Mouse (Mus musculus) adrenal gland, postnatal 10 days (tissue): ENCODE measurements around the gene Spag8. TPM values are rescaled to one million over a fixed set of nuclear protein-coding genes. Genes with fewer than 3 reads are reported as not detected.

Source experiments
- DNase-seq: peaks from one replicate; pipeline ENCODE4 v3.0.0; 2021; ENCODE audit warnings: mixed read lengths
- total RNA-seq, 2 experiments: library from RNA; stranded (reverse); gene quantifications; 2 replicates each; pipeline ENCODE4 v1.2.3; 2021

The Spag8 gene
- total RNA-seq, 2 experiments from 2014 or later, result 0.57 to 0.79 TPM

GRCm38 (mm10) chr4:43652726-43653125 lies 668 bp downstream of the Spag8 start:
- no peak for DNase-seq

DNA sequence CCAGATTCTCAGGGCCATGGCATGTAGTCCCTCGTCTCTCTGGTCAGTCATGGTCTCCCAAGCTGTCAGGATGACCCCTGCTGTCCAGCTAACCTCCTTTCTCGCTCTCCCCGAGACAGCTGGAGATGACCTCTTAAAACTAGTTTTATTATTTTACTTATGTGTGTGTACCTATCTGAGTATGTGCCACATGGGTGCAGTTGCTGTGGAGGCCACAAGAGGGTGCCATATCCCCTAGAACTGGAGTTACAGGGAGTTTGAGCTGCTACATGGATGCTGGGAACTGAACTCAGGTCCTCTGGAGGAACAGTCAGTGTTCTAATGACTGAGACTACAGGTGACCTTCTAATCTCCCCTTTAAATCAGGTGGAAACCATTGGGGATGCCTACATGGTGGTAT lies 3.6 kb downstream of the Spag8 start:
- no peak for DNase-seq

GRCm38 (mm10) chr4:43640491-43640890 lies 12.9 kb downstream of the Spag8 start:
- DNase-seq, result no peak

DNA sequence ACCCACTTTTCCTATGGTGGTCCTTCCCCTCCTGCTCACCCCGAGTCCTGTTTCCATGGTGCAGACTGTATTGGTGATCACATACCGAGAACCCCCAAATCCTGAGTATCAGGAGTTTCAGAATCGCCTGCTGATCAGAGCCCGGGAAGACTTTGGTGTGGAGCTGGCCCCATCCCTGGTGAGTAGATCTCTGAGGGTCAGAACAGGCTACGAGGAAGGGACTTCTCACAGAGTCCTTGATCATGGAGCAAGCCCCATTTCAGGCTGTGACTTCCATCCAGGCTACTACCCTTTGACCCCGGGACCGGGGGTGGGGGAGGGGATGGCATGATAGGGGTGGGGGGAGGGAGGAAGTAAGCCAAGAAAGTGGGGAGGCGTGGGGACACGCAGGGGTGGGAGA lies 13.3 kb downstream of the Spag8 start:
- peak; percentile 0 for DNase-seq

DNA sequence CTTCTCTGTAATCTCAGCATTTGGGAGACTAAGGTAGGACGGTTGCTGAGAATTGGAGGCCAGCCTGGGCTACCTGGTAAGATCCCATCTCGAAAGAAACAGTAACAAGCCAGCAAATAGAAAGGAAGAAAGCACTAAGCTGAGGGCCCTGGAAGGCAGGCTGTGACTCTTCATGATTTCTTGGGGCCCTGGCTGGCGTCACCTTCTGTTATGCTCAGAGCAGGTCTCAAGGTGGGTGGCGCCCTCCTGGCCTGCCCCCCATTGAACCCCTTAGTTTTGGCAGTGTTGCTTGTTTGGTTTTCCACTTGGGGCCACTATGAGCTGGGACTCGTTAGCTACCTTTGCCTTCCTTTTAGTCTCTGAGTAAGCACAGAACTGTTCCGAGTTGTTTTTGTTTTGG lies 16.6 kb downstream of the Spag8 start:
- no peak for DNase-seq

GRCm38 (mm10) chr4:43634621-43635374 lies 18.6 kb downstream of the Spag8 start:
- DNase-seq, result no peak

DNA sequence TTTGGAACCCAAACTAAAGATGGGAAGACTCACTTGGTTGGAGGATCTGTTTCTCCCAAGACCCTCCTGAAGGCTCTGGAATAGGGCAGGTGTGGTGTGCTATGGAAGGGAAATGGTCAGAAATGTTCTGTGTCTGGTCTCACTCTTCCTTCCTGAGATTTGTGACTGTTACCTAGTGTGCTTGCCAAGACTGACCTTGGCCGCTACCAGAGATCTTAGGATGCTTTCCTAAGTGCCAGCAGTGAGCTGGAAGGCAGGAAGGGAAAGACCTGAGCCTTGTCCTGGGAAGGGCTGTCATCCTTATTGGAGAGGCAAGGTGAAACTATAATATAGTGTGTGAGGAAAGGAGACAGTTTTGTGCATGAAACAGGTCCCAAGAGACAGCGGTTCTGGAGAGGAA lies 19.7 kb downstream of the Spag8 start:
- no peak for DNase-seq

DNA sequence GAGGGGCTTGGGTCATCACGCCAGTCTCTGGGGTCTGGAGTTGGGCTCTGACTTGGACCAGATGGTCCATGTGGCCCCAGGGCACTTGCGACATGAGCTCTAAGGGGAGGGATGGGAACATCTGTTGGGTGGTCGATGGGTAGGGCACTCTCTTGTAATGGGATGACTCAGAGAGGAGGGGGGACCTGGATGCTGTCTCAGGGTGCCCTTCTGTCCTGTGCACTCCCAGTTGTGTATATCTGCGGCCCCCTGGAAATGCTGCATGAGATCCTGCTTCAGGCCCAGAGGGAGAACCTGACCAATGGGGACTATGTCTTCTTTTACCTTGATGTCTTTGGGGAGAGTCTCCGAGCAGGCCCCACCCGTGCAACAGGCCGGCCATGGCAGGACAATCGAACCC lies 20.1 kb downstream of the Spag8 start:
- DNase-seq, result no peak

- DNase-seq, result peak; percentile 31
Measured at GRCm38 (mm10) chr4:43631956-43632920, 21.2 kb downstream of the Spag8 start.

DNA sequence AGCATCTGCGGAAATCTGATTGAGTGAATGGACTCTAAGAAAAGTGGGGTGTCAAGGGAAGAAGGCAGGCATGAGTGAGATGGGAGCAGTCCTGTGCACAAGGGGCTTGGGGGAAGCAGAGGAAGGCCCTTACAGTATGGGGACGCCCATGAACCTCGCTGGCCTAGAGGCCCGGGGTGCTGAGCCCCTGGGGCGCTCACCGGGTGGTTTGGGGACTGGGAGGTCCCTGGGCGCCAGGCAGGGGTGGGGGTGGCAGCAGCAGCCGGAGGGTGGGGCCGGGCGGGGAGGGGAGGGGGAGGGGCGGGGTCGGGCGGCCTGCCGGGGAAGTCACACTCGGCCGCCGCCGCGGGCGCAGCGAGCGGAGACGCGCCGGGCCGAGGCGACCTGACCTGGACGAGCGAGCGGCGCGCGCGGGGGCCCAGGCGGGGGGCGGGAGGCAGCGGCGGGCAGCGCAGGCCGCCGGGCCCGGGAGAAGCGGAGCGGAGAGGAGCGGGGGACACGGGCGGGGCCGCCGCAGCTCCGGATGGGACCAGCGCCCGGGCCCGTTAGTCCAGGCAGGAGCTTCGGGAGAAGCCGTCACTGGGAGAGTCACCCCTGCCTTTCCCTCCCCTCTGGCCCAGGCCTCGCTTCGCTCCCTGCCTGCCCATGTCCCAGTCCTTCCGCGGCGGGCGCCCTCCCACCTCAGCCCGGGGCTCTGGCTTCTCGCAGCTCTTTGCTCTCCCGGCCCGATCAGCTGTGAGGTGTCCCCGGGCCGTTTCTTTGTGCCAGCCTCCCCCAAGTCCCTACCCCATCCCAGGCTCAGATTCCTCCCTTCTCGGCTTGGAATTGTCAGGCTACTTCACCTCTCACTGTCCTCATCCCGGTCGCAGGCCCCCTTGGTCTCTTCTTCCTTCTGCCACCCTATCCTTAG lies 22.1 kb downstream of the Spag8 start, which contains the start of gene Npr2:
TSS of gene Npr2 (plus strand) at position 890 of the 910 bp plus-strand sequence.
- DNase-seq, result peak; percentile 71

- DNase-seq, result no peak
Measured at GRCm38 (mm10) chr4:43630671-43631045, 22.7 kb downstream of the Spag8 start.

GRCm38 (mm10) chr4:43630030-43630581 lies 23.3 kb downstream of the Spag8 start:
- DNase-seq, result peak; percentile 86

DNA sequence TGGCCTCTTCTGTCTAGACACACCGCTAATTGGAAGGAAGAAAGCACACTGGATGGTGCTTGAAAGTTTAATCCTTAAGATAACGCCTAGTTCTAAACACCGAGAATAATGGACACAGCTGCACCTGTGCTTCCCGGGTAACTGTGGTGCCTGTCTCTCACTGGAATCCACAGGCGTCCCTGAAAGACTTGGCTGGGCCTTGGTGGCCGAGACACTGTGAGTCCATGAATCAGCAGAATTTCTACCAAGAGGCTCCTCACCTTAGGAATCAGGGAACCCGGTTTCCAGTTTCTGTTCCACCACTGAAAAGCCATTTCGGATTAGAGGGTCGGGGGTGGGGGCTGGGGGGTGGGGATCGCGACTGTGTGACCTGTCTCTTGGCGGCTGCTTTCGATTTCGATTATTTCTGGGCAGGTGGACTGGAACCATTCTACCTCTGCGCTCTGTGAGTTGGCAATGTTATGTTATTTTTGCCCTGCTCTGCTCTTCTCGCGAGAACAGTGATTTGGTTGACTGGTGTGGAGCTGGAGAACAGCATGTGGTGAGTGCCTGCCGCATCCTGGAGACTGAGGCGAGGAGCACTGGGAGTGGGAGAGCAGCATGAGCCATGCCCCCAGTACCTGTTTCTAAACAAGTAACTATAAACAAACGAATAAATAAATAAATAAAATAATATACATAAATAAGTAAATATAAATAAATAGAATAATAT lies 24.1 kb downstream of the Spag8 start:
- no peak for DNase-seq

DNA sequence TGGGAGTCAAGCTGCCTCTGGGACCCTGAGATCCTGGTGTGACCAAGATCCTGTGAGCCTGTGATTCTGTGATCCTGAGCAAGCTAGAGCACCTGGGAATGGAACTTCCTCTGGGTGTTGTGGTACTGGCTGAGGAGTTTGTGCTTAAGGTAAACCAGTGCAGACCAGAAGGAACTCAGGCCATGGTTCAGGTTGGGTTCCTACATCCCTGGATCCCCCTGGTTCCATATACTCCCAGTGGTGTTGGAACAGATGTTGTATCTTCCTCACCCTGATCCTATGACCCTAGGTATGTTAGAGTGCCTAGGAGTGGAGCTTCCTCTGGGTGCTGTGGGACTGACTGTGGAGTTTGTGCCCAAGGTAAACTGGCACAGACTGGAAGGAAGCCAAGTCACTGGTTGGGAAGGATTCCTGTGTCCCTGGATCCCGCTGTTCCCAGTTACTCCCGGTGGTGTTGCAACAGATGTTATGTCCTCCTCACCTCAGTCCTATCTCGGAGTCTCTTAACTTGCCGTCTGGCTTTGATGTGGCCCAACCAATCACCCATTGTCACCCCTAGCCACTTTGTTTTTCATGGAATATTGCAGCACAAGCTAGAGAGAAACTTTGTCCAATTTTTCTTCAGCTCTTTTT lies 33.1 kb downstream of the Spag8 start:
- no peak for DNase-seq

- DNase-seq, result no peak
Measured at GRCm38 (mm10) chr4:43613060-43613730, 40.2 kb downstream of the Spag8 start.

GRCm38 (mm10) chr4:43612534-43612933 lies 40.9 kb downstream of the Spag8 start:
- DNase-seq, result no peak

- DNase-seq, result no peak
Measured at GRCm38 (mm10) chr4:43604751-43605685, 48.4 kb downstream of the Spag8 start.

DNA sequence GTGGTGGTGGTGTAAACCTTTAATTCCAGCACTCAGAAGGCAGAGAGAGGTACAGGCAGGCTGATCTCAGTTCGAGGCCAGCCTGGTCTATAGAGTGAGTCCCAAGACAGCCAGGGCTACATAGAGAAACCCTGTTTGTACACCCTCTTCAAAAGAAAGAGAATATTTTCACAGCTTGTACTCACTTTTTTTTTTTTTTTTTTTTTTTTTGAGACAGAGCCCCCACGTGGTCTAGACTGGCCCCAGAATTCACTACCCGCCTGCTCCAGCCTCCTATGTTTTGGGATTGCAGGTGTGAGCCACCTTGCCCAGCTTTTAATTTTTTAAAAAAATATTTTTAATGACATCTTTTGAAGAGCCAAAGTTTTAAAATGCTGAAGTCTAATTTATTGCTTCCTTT lies 49.3 kb downstream of the Spag8 start:
- DNase-seq, result no peak
